Mouse (Mus musculus) heart, adult 18-20 months (tissue): ENCODE measurements around the gene Kat2a. TPM values are rescaled to one million over a fixed set of nuclear protein-coding genes. Genes with fewer than 3 reads are reported as not detected.

Source experiments
- DNase-seq, 2 experiments: peaks; one replicate each; pipeline ENCODE4 v3.0.0; 2021 to 2022; ENCODE audit warnings: mixed read lengths in 1 of 2
- total RNA-seq, 2 experiments: library from RNA; stranded (reverse); gene quantifications; 2 replicates each; pipeline ENCODE4 v1.2.3; 2021

Kat2a gene
- total RNA-seq, 2 experiments from 2014 or later, result 12.2 to 14.7 TPM

- DNase-seq, result no peak
Measured at GRCm38 (mm10) chr11:100735954-100736745, 23.9 kb upstream of the Kat2a start.

GRCm38 (mm10) chr11:100735134-100735865 lies 23.0 kb upstream of the Kat2a start:
- no peak for DNase-seq

- DNase-seq, result peak in 1 of 2 experiments; percentile 59
Measured at GRCm38 (mm10) chr11:100730477-100731205, 18.4 kb upstream of the Kat2a start.

- no peak for DNase-seq
Measured at GRCm38 (mm10) chr11:100729976-100730375, 17.7 kb upstream of the Kat2a start.

- DNase-seq, result no peak
Measured at GRCm38 (mm10) chr11:100728601-100729000, 16.3 kb upstream of the Kat2a start.

- no peak for DNase-seq
Measured at GRCm38 (mm10) chr11:100727201-100727600, 14.9 kb upstream of the Kat2a start.

- DNase-seq, result peak; percentile 56 to 75
Measured at GRCm38 (mm10) chr11:100724919-100725512, 12.8 kb upstream of the Kat2a start.

GRCm38 (mm10) chr11:100722493-100723028 lies 10.3 kb upstream of the Kat2a start:
- no peak for DNase-seq

- DNase-seq, result peak in 1 of 2 experiments; percentile 54
Measured at GRCm38 (mm10) chr11:100721776-100722492, 9.7 kb upstream of the Kat2a start.

GRCm38 (mm10) chr11:100721254-100721653 lies 9.0 kb upstream of the Kat2a start:
- DNase-seq, result peak; percentile 48 to 59

GRCm38 (mm10) chr11:100720345-100720744 lies 8.1 kb upstream of the Kat2a start:
- peak; percentile 53 to 64 for DNase-seq

- DNase-seq, result no peak
Measured at GRCm38 (mm10) chr11:100719893-100720292, 7.6 kb upstream of the Kat2a start.

- peak in 1 of 2 experiments; percentile 55 for DNase-seq
Measured at GRCm38 (mm10) chr11:100719312-100719711, 7.0 kb upstream of the Kat2a start.

- DNase-seq, result peak in 1 of 2 experiments; percentile 45
Measured at GRCm38 (mm10) chr11:100718866-100719265, 6.6 kb upstream of the Kat2a start.

- no peak for DNase-seq
Measured at GRCm38 (mm10) chr11:100718462-100718861, 6.2 kb upstream of the Kat2a start.

- DNase-seq, result no peak
Measured at GRCm38 (mm10) chr11:100716649-100717048, 4.4 kb upstream of the Kat2a start.

- DNase-seq, result no peak
Measured at GRCm38 (mm10) chr11:100714948-100715347, 2.7 kb upstream of the Kat2a start.

- DNase-seq, result peak; percentile 84 to 92
Measured at GRCm38 (mm10) chr11:100714534-100714915, 2.3 kb upstream of the Kat2a start.

GRCm38 (mm10) chr11:100713735-100714533 lies 1.7 kb upstream of the Kat2a start, which contains the start of gene Hspb9:
Gene Hspb9, plus strand, starts transcription at chr11:100713850.
- DNase-seq, result peak; percentile 87 to 91

GRCm38 (mm10) chr11:100713174-100713573 lies 909 bp upstream of the Kat2a start:
- no peak for DNase-seq
